Mouse (Mus musculus): Measurements from ENCODE around the gene Unk.

DNA sequence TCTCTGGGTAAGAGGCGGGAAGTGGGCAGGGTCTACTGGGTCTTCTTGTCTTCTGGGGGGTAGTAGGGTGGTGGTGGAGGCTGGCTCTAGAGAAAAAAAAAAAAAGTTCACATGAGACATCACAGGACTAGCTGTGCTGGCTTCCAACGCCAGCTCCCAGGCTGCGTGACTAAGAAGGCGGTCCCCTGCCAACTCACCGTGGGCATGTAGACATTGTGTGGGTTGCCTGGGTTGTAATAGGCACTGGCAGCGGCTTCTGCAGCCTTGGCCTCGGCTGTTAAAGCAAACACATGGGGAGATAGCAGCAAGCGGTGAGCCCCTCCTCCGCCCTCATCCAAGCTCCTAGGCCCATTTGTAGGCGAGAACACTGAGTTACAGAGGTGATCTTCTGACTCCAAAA lies 49.4 kb downstream of the Unk start:
- TF ChIP-seq CTCF (IDR thresholded peaks at IDR 0.05; ENCODE audit: control insufficient read depth, insufficient read depth, insufficient read length): no peak
- TF ChIP-seq USF1 (IDR thresholded peaks at IDR 0.05; ENCODE audit: low read depth): no peak
- TF ChIP-seq CEBPB (IDR thresholded peaks at IDR 0.05; ENCODE audit: low read depth): no peak
- no peak for TF ChIP-seq MYOD1 (IDR thresholded peaks at IDR 0.05; ENCODE audit: control insufficient read depth, insufficient read length, low read depth)
- TF ChIP-seq MYOG (IDR thresholded peaks at IDR 0.05; ENCODE audit: control insufficient read depth, extremely low read depth, insufficient read length): no peak

Data from C2C12 (cell line).